Mouse (Mus musculus) CH12.LX (cell line): ENCODE results near the gene Plac9a.

Experiments used
- CTCF ChIP-seq, 2 experiments: IDR thresholded peaks in 1 of 2; conservative IDR thresholded peaks in 1 of 2; 2 replicates each; pipeline ENCODE4 v1.5.1; 2011 to 2012; ENCODE audit warnings: low read depth in 2 of 2, low read length in 2 of 2, improper control_type of control experiment in 1 of 2, inconsistent platforms in 1 of 2, mild to moderate bottlenecking in 1 of 2, moderate library complexity in 1 of 2
- EP300 ChIP-seq: IDR thresholded peaks from 2 replicates; pipeline ENCODE4 v1.6.1; 2011; ENCODE audit warnings: low read length, improper control_type of control experiment
- IRF4 ChIP-seq: IDR thresholded peaks from 2 replicates; pipeline ENCODE4 v1.6.1; 2014; ENCODE audit warnings: low read depth, mild to moderate bottlenecking, inconsistent platforms, low read length, improper control_type of control experiment
- JUND ChIP-seq: conservative IDR thresholded peaks from 2 replicates; pipeline ENCODE4 v1.6.1; 2011; ENCODE audit warnings: low read depth, low read length, improper control_type of control experiment
- KAT2A ChIP-seq: IDR thresholded peaks from 2 replicates; pipeline ENCODE4 v1.6.1; 2012; ENCODE audit warnings: low read length, improper control_type of control experiment, inconsistent platforms; ENCODE audit not compliant: insufficient replicate concordance
- MAX ChIP-seq: IDR thresholded peaks from 2 replicates; pipeline ENCODE4 v1.6.1; 2011; ENCODE audit warnings: low read length, improper control_type of control experiment
- NELFE ChIP-seq: IDR thresholded peaks from 2 replicates; pipeline ENCODE4 v1.6.1; 2011; ENCODE audit warnings: low read depth, low read length, improper control_type of control experiment
- POLR2A ChIP-seq: IDR thresholded peaks from 2 replicates; pipeline ENCODE4 v1.6.1; 2011; ENCODE audit warnings: low read depth, mild to moderate bottlenecking, improper control_type of control experiment, low read length
- POLR2AphosphoS2 ChIP-seq: IDR thresholded peaks from 2 replicates; pipeline ENCODE4 v1.6.1; 2011; ENCODE audit warnings: low read depth, low read length, improper control_type of control experiment
- SMC3 ChIP-seq: IDR thresholded peaks from 2 replicates; pipeline ENCODE4 v1.6.1; 2011; ENCODE audit warnings: low read depth, low read length, improper control_type of control experiment
- UBTF ChIP-seq: IDR thresholded peaks from 2 replicates; pipeline ENCODE4 v1.6.1; 2012; ENCODE audit warnings: low read depth, mild to moderate bottlenecking, inconsistent platforms, low read length, improper control_type of control experiment, moderate library complexity

GRCm38 (mm10) chr14:25867834-25868233 is 35.1 kb downstream of the Plac9a start:
- TF ChIP-seq KAT2A (no peak), IRF4 (no peak), UBTF (no peak), CTCF (conservative IDR thresholded peaks at IDR 0.05 in 1 of 2, IDR thresholded peaks at IDR 0.05 in 1 of 2; ENCODE audit: low read depth in 2 of 2, low read length in 2 of 2) (no peak), POLR2A (no peak), POLR2AphosphoS2 (no peak), JUND (no peak), EP300 (no peak), NELFE (no peak), SMC3 (no peak), MAX (no peak)
